Mouse (Mus musculus) layer of hippocampus, adult 2 months (tissue): Measurements from ENCODE around the gene Atxn1. TPM values are rescaled to one million over a fixed set of nuclear protein-coding genes. Genes with fewer than 3 reads are reported as not detected.
A peak's percentile ranks its signal among the peaks of the same experiment; 100 is the strongest.

ENCODE experiments used
- DNase-seq, 2 experiments: peaks; one replicate each; pipeline ENCODE4 v3.0.0; 2022; ENCODE audit warnings: low spot score in 2 of 2
- H3K27ac ChIP-seq: fragments of 200-600 bp; 2 replicates; pipeline ENCODE4 v1.8.1; 2022
- H3K4me3 ChIP-seq: fragments of 200-600 bp; 2 replicates; pipeline ENCODE4 v1.8.1; 2022; ENCODE audit warnings: mild to moderate bottlenecking
- CTCF ChIP-seq: fragments of 200-600 bp; conservative IDR thresholded peaks from 2 replicates; pipeline ENCODE4 v1.8.1; 2022; ENCODE audit warnings: antibody characterized with exemption, mild to moderate bottlenecking, moderate library complexity
- long read RNA-seq, 2 experiments: library from polyadenylated mRNA; stranded (forward); transcript quantifications; one replicate each; pipeline ENCODE4 v2.0.0; 2021; ENCODE audit warnings: borderline mapping rate in 2 of 2
- total RNA-seq, 2 experiments: library from RNA; stranded (reverse); gene quantifications; 2 replicates each; pipeline ENCODE4 v1.2.3; 2021

The Atxn1 gene
- total RNA-seq, result 100 to 1,000 TPM; 128 to 131 TPM
- long read RNA-seq, experiment 1, partial matches to known transcripts, result 0 of 9 reads
- long read RNA-seq, experiment 1, other reads (novel, unspliced or antisense), result 9 of 9 reads
- long read RNA-seq, experiment 2, partial matches to known transcripts, result 0 of 14 reads
- long read RNA-seq, experiment 2, other reads (novel, unspliced or antisense), result 14 of 14 reads

DNA sequence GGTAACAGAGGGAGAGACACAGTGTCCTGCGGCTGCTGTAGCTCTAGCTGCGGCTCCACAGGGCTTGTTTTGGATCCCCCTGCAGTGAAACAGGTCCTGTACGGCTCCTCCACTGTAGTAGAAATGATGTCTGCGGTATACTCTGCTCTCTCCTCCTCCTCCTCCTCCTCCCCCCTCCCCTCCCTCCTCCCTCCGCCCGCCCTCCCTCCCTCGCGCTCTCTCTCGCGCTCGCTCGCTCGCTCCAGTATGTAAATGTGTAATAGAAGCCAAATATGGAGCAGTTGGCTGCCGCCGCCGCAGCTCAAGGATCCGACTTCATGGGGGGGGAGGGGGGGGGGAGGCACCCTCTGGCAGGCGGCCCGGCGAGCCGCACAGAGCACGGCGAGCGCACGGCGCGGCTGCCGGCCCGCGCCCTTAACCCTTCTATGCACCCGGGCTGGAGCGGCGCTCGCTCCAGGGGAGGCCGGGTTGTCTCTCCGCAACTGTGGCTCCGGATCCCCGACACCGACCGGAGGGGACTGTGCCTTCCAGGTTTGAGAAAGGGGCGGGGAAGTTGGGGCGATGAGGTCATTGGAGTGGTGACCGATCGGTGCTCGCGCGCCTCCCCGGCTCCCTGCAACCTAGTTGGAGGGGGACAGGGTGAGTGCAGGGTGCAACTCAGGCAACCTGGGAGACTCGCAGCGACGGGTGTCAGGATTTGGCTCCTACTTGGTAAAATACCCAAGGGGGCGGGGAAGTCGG is at the start of gene Atxn1:
Gene Atxn1, minus strand, starts transcription at position 156 of the 741 bp plus-strand sequence.
- Histone ChIP-seq H3K4me3 (peak within 1 kb of the TSS; percentile 99), H3K27ac (peak within 1 kb of the TSS; percentile 100)
- peak in 1 of 2 experiments; percentile 52 for DNase-seq
- no peak for TF ChIP-seq CTCF

DNA sequence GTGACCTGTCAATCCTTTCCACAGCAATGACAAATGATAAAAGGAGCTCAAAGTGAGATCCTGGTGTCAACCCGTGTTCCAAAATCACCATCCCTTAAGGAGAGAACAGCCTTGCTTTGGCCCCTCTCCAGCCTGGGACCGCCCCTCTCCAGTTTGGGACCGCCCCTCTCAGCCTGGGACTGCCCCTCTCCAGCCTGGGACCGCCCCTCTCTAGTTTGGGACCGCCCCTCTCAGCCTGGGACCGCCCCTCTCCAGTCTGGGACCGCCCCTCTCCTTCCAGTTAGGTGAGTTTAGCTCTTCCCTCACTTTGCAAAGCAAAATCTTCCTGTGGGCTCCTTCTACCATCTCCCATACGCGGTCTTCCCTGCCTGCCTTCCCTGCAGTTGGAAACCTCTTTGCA is 46.4 kb upstream of the Atxn1 start:
- H3K27ac ChIP-seq, result no peak overlapping the region
- no peak overlapping the region for H3K4me3 ChIP-seq
- no peak for TF ChIP-seq CTCF
- DNase-seq, result no peak

DNA sequence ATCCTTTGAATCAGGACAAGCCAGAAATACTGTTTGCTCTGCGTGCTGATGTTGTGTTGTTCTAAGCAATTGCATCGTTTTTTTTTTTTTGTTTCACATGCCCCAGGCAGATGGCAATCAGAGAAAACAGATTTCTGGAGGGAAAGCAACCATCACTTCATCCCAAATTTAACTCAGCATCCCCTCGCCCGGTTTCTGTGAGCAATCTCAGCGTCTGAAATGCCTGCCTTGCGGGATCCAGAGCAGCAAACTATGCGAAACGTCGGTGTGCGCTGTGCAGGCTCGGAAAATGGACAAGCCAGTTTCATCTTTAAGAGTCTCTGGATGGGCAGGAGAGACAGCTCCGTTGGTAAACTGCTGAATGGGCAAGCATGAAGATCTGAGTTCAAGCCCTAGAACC is 45.3 kb upstream of the Atxn1 start:
- DNase-seq, result no peak
- Histone ChIP-seq H3K27ac (peak overlapping the region; percentile 89), H3K4me3 (peak overlapping the region; percentile 6; the same call in 1 of the 2 replicates)
- no peak for TF ChIP-seq CTCF

DNA sequence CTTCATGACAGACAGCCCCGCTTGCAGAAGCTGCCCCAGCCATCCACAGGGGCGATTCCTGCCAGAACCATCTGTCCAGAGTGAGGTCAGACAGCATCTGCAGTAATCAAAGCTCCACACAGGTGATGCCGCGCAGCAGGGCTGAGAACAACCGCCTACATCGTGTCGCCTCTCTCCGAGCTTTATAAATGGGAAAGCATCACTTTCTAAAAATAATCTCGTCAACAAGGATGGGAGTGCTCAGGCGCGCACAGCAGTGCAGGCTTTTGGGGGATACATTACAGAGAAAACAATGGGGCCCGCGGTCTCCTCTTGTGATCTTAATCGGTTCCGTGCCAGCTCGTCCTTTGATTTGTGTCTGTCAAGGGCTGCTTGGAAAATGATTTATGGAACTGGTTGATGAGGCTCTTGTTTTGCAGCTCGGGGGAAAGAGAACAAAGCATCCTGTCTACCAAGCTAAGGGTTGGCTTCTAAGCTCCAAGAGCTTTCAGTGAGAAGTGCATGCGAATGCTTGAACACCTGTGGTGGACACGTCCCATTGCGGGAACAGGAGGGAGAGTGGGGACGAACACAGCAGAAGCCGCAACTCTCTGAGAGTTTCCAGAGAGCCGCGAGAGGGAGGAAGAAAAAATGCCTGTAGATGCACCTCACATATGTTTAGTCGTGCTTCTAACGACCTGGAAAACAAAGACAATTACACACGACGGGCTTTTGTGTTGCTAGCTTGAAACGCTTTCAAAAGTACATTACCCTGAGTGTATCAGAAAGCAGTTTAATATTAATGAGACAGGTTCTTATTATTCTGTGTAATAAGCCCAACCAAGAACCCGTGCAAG is 44.2 kb upstream of the Atxn1 start:
- Histone ChIP-seq H3K4me3 (peak overlapping the region; percentile 36), H3K27ac (peak overlapping the region; percentile 89)
- peak; percentile 30 to 32 for DNase-seq
- no peak for TF ChIP-seq CTCF

DNA sequence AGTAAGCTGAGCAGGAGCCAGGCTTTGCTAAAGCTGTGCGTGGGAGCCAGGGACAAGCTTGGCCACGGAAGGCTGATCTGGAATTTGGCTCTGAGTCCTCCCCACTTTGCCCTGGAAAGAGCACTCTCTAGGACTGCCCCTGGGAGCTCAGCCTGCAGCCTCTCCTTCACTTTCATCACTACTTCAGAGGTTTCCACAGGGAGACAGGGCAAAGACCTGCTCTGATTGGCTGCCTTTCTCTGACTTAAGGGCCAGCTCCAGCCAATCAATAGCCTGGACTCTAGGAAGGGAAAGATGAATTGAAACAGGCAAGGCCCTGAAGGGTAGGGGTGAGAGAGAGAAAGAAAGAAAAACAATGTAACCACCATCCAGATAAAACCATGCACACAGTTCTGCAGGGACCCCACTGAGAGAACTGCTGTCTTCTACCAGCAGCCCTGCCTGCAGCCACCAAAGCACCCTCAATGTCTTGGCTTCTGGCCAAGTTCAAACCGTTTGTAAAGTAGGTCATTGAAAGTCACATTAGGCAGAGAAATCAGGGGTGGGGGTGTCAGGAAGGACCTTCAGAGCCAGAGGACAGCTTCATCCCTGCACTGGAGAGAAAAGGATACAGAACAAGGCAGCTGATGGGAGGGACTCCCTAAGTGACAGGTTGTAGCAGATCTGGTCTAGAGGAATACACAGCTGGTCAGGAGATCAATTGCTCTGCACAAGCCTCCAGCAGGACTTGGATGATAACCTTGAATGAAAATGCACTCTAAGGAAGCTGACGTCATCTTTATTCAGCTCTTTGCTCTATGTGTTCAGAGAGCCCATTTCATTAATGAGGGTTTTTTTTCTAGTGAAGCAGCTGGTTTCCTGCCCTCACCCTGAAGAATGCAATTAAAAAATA is 41.6 kb upstream of the Atxn1 start:
- Histone ChIP-seq H3K4me3 (no peak overlapping the region), H3K27ac (peak overlapping the region; percentile 21; the same call in 1 of the 2 replicates)
- peak in 1 of 2 experiments; percentile 32 for DNase-seq
- no peak for TF ChIP-seq CTCF

DNA sequence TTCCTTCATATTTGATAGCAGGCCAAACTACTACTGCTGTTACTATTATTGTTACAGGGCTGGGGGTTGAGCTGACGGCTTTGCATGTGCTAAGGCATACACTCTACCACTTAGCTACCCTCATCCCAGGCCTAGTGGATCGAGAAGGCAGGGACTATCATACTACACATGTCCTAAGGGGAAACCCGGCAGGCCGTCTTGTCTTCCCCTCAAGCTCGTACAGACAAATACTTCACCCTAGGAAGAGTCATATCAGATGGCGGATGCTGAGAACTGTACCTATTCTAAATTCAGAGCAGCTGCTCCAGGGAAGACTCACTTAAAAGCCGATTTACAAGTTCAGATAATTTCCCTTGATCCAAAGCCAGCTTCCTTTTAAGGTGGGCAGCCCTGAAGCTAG is 40.8 kb upstream of the Atxn1 start:
- no peak for DNase-seq
- no peak overlapping the region for H3K4me3 ChIP-seq
- peak overlapping the region; percentile 21; the same call in 1 of the 2 replicates for H3K27ac ChIP-seq
- TF ChIP-seq CTCF, result no peak

DNA sequence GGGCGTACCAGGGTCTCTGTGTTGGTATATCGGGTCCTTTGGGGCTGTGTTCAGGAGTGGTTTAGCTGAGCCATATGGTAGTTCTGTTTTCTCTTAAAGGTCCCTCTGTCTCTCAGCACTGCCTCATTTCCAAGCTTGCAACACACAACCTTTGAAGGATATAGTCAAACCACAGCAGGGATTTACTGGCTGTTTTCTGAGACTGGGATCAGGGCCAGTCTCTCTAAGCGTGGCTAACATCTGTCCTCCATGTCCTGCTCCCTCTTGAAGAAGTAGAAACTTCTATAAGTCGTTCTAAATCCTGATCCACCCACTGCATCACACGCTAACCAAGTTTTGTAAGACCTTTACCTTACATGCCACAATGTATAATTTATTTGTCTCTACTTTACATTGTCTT is 36.5 kb upstream of the Atxn1 start:
- H3K27ac ChIP-seq, result no peak overlapping the region
- DNase-seq, result no peak
- TF ChIP-seq CTCF, result no peak
- no peak overlapping the region for H3K4me3 ChIP-seq

DNA sequence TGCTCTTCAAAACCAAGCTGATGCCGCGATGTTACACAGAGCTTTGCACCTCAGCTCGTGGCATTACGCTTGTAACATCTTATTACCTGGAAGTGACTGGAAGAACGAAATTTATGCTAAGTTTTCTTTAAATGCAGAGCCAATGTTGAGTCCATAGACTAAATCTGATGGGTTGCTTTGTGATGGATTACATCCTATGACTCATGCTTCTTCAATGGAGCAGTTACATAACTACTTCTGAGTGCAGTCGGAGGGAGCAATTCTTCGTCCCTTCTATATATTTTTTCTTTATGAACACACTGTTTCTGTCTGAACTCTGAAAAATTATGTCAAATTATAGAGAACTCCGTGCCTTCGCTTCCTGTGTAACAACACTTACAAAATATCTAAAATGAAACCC is 28.1 kb upstream of the Atxn1 start:
- no peak for DNase-seq
- H3K4me3 ChIP-seq, result no peak overlapping the region
- peak overlapping the region; percentile 4; the same call in 1 of the 2 replicates for H3K27ac ChIP-seq
- TF ChIP-seq CTCF, result no peak

DNA sequence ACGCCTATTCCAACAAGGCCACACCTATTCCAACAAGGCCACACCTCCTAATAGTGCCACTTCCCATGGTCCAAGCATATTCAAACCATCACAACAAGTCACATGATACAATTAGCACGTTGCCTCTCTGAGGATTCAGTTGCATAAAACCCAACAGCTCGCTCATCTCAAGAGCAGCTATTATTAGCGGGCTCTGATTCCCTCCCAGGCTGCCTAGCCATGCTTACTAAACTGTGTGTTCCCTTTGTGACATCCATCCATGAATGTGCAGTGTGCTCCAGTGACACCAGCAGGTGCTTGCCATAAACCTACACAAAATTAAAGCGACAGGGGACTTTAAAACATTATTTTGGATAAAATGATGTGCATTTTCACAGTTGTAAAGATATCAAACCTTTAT is 25.7 kb upstream of the Atxn1 start:
- no peak for DNase-seq
- Histone ChIP-seq H3K4me3 (no peak overlapping the region), H3K27ac (no peak overlapping the region)
- TF ChIP-seq CTCF, result no peak

DNA sequence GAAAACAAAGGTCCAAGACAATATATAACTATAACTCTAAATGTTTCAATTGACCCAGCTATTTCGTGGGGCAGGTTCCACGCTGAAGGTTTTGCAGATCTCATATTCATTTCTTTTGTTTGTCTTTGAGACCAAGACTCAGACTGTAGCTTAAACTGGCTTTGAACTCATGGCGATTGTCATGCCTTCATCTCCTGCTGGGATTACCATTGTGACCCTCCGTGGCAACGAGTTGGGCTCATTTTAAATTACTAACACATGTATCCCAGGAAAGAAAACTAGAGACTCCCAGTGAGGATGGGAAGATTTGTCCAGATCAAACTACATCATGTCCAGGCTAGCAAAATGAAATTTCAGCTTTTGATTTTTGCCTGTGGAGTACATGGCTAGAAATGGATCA is 14.4 kb upstream of the Atxn1 start:
- TF ChIP-seq CTCF, result no peak
- Histone ChIP-seq H3K4me3 (no peak overlapping the region), H3K27ac (no peak overlapping the region)
- no peak for DNase-seq

DNA sequence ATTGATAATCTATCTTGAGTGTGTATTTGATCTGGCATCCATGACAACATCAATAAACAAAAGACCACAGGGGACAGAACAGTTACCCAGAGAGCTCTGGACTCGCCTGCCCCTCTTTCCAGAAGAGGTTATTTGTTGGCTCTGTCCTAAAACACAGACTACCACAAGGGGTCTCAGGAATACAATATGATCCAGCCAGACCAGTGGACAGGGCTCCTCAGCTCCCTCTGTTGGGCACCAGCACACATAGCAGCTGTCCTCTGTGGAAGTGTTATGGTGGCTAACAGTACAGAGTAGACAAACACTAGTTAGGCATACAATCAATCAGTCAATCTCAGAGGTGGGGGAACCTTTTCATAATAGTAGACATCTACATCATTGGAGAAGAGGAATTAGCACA is 12.1 kb upstream of the Atxn1 start:
- Histone ChIP-seq H3K4me3 (no peak overlapping the region), H3K27ac (no peak overlapping the region)
- peak; percentile 91 for TF ChIP-seq CTCF
- no peak for DNase-seq

DNA sequence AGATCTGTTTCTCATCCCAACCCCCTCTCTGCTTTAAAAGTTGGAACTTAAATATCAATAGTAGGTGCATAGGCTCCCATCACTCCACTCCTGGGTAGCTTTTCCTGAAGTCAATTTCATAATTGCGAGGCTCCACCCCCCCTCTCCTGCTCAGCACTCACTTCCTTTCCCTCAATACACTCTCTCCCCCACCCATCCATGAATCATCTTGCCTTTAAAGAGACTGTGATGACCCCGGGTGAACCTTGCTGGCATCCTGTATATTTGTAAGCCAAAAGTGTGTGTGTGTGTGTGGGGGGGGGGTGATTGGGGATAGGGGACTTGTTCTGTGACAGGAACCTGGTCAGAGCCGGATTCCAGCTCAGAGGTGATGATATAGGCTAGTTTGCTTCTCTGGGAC is 9.8 kb upstream of the Atxn1 start:
- no peak overlapping the region for H3K27ac ChIP-seq
- DNase-seq, result no peak
- no peak overlapping the region for H3K4me3 ChIP-seq
- no peak for TF ChIP-seq CTCF
